Mouse (Mus musculus) brown adipose tissue, adult 24 weeks (tissue): Measurements from ENCODE around the gene Plagl1. TPM values are rescaled to one million over a fixed set of nuclear protein-coding genes. Genes with fewer than 3 reads are reported as not detected.

Experiments
- H3K27ac ChIP-seq: fragments of 200-500 bp; replicated peaks from 2 replicates; pipeline ENCODE4 v1.5.1; 2012; ENCODE audit warnings: low read depth, mild to moderate bottlenecking, low read length
- H3K4me1 ChIP-seq: fragments of 200-500 bp; 2 replicates; pipeline ENCODE4 v1.6.1; 2012; ENCODE audit warnings: low read length, mixed read lengths; ENCODE audit not compliant: control insufficient read depth, insufficient read depth, insufficient read length
- H3K4me3 ChIP-seq: fragments of 200-500 bp; 2 replicates; pipeline ENCODE4 v1.5.1; 2012; ENCODE audit warnings: low read depth, mild to moderate bottlenecking, low read length, moderate library complexity; ENCODE audit not compliant: insufficient read depth
- polyA plus RNA-seq: library from polyadenylated mRNA; stranded (reverse); fragments of >200 nt; gene quantifications from 2 replicates; pipeline ENCODE4 v1.2.4, GENCODE M21; 2012; ENCODE audit not compliant: missing spikeins, insufficient read depth, insufficient read length

Gene Plagl1
- polyA plus RNA-seq, 1 experiment, result 3.1 TPM

DNA sequence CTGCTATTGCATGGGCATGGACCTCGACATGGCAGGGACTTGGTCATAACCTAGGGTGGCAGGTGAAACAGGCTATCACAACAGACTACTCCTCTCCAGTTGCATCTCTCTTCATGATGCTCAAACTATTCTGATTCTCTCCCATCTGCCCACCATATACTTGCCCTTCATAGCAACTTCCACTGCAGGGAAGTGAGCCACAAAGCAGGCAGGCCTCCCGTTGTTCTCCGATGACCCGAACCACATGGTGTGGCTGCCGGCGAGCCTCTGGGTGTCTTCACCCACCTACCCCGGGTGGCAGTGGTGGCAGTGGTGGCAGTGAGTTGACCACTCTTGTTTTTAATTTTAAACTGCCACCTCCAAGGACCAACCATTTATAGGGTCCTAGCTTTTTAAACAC is 75.4 kb downstream of the Plagl1 start:
- no peak overlapping the region for H3K27ac ChIP-seq
- no peak overlapping the region for H3K4me3 ChIP-seq
- H3K4me1 ChIP-seq, result no peaks in the 10 kb centered on the region

DNA sequence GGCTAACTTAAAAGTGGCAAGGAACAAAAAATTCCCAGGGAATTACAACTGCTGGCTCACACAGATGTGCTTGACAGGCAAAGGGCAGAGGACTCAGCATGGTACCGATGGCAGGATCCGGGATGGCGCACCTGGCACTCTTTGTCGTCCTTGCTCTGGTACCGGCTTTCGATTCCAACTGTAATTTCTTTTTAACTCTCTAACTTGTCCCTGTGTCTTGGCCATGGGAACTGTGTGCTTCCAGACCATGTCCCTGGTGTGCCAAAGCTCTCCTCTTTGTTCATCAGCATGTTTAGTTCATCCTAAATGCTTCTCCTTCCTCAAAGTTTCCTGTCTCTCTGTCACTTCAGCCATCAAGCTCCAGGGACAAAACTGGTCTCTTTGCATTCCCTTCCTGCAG is 77.6 kb downstream of the Plagl1 start:
- Histone ChIP-seq H3K27ac (no peak overlapping the region), H3K4me3 (no peak overlapping the region), H3K4me1 (no peaks in the 10 kb centered on the region)

GRCm38 (mm10) chr10:13140434-13140833 is 80.1 kb downstream of the Plagl1 start:
- H3K27ac ChIP-seq, result no peak overlapping the region
- no peak overlapping the region for H3K4me3 ChIP-seq
- no peaks in the 10 kb centered on the region for H3K4me1 ChIP-seq

DNA sequence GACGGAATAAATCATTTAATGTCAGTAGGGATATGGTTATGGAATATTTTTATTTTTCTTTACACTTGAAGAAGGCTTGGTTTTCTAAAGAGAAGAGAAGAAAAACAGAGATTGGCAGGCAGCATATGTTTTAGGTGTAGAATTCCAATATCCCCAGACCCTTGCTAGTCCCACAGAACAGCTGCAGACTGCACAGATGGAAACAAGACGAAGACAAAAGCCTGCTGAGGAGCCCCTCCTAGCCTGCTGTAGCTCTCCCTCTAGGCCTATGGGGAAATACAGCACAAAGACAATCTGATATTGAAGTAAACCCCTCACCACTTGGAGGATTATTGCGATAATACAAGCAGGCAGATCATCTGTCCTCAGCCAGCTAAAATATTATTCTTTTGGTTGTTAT is 90.1 kb downstream of the Plagl1 start:
- Histone ChIP-seq H3K4me1 (no peaks in the 10 kb centered on the region), H3K4me3 (no peak overlapping the region)

GRCm38 (mm10) chr10:13151353-13151752 is 91.0 kb downstream of the Plagl1 start:
- Histone ChIP-seq H3K4me1 (no peaks in the 10 kb centered on the region), H3K27ac (no peak overlapping the region), H3K4me3 (no peak overlapping the region)

More for the DNA sequence above, 90.1 kb downstream of the Plagl1 start:
- H3K27ac ChIP-seq, result no peak overlapping the region

- H3K4me1 ChIP-seq, result no peaks in the 10 kb centered on the region
- no peak overlapping the region for H3K27ac ChIP-seq
These were observed 92.6 kb downstream of the Plagl1 start for GRCm38 (mm10) chr10:13152811-13153364.

DNA sequence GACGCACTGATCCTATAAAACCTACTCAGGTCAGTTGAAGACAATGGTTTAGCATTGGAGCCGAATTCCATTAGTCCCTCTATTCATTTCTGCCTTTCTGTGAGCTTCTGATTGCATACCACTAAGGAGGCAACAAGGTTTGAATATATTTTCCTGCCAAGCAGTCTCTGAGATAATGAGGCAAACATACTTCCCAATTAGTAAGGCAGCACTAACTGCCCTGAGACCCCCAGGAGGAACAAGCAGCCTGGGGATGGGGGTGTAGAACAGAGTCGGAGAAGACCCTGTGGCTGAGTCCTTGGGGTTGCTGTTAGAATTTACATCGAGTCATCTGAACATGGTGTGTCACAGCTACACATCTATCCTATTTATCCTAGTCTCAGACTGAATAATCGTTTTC is 95.1 kb downstream of the Plagl1 start:
- H3K4me1 ChIP-seq, result no peaks in the 10 kb centered on the region
- no peak overlapping the region for H3K27ac ChIP-seq
- no peak overlapping the region for H3K4me3 ChIP-seq

More at GRCm38 (mm10) chr10:13152811-13153364, 92.6 kb downstream of the Plagl1 start:
- no peak overlapping the region for H3K4me3 ChIP-seq

- Histone ChIP-seq H3K4me1 (no peaks in the 10 kb centered on the region), H3K27ac (no peak overlapping the region), H3K4me3 (no peak overlapping the region)
These were observed 100.6 kb downstream of the Plagl1 start for GRCm38 (mm10) chr10:13160913-13161312.

DNA sequence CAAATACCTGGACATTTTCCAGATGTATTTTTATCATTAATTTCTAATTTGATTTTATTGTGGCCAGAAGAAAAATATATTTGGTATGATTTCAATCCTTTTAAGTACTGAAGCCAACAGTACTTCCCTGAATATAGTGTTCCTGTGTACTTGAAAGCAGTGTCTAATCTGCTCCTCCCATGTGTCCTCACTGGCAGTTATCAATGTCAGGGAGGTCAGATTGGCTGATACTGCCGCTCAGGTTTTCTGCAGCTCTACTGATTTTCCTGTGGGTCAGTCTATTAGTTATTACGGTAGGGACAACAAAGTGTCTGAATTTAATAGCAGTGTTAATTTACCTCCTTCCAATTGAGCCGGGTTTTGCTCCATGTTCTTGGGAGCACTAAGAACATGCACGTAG is 101.7 kb downstream of the Plagl1 start:
- Histone ChIP-seq H3K4me3 (no peak overlapping the region), H3K27ac (no peak overlapping the region), H3K4me1 (no peaks in the 10 kb centered on the region)

- Histone ChIP-seq H3K27ac (no peak overlapping the region), H3K4me3 (no peak overlapping the region), H3K4me1 (peaks cover 5% of the 10 kb centered on the region; the same call in 1 of the 2 replicates)
These were observed 108.2 kb downstream of the Plagl1 start for GRCm38 (mm10) chr10:13168461-13168860.

GRCm38 (mm10) chr10:13170739-13171448 is 110.6 kb downstream of the Plagl1 start:
- Histone ChIP-seq H3K4me1 (peaks cover 5% of the 10 kb centered on the region; the same call in 1 of the 2 replicates), H3K27ac (no peak overlapping the region), H3K4me3 (no peak overlapping the region)

- Histone ChIP-seq H3K4me3 (no peak overlapping the region), H3K27ac (no peak overlapping the region), H3K4me1 (peaks cover 5% of the 10 kb centered on the region; the same call in 1 of the 2 replicates)
These were observed 111.2 kb downstream of the Plagl1 start for GRCm38 (mm10) chr10:13171461-13171860.

DNA sequence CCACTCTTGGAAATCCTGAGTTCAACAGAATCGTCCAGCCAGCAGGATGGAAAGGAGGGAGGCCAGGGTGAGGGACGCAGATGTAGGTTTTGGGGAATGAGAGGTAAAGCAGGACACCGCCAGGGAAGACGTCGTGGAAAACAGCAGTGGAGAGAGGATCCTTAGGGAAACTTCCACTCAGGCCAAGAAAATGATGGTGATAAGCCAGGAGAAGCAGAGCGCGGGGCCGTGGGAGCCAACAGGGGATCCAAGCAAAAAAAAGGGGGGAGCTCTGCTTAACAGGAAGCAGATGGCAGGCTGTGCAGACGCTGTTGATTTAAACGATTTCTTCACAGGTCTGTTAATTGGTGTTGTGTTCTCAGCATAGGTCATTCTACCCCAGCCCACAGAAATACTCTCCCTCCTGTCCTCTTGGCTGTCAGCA is 112.5 kb downstream of the Plagl1 start:
- no peak overlapping the region for H3K4me3 ChIP-seq
- H3K4me1 ChIP-seq, result peaks cover 5% of the 10 kb centered on the region; the same call in 1 of the 2 replicates
- H3K27ac ChIP-seq, result no peak overlapping the region

DNA sequence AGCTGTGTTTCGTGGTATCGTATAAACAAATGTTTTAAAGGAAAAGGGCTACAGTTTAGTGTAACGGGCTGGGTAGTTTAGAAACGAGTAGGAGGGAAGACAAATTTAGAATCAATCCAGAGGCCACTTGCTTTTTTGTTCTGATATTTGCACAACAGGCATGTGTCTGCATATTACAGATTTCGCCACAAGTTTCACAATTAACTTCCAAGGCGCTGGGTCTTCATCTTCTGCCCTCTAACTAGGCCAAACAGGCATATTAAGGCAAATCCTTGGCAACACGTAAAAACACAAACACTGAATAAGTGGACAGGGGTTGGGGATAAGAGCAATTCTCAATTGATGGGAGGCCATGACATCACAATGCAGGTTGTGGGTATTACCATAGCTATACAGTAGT is 115.6 kb downstream of the Plagl1 start:
- Histone ChIP-seq H3K4me3 (no peak overlapping the region), H3K4me1 (peaks cover 2% of the 10 kb centered on the region; the same call in 1 of the 2 replicates), H3K27ac (no peak overlapping the region)

- Histone ChIP-seq H3K27ac (no peak within 1 kb of the TSS), H3K4me3 (no peak within 1 kb of the TSS), H3K4me1 (no peaks in the 10 kb centered on the region)
These were observed 117.8 kb downstream of the Plagl1 start, which contains the start of gene Zc2hc1b for GRCm38 (mm10) chr10:13177973-13178624. Zc2hc1b (minus strand) TSS chr10:13178023.
